Mouse (Mus musculus): ENCODE results near the gene Mill2.

DNA sequence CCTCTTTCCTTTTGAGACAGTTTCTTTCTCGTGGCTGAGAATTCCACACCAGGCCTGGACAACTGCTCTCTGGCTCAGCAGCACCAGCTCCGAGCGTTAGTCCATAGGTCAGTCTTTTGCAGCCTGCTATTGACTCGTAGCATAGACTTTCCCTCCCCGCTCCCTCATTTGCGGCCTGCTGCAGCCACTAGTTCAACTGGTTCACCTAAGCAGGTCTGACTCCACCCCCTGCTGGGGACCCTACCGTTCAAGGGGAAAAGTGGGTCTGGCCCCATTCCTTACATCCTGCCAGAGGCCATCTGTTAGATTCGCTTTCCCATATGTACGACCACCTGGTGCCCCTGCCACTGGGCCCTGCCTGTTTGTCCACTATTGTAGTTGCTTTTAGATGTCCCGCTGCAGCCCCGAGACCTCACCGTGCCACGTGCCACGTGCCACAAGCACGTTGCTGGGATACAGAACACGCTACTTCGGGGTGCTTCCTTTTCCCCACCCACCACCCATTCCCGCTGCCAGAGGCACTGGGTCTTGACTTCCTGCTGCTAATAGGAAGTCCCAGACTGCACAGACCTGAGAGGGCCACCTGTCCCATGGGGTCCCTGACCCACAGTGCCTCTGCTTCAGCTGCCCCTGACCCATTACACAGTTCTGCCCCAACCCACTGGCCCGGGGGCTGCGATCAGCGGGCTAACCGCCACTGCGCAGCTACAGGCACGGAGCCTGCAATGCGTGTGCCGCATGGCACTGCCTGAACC lies 11.8 kb upstream of the Mill2 start:
- TF ChIP-seq GATA1 (IDR thresholded peaks at IDR 0.05; ENCODE audit: borderline replicate concordance, low read length) (no peak), FLI1 (IDR thresholded peaks at IDR 0.05; ENCODE audit: low read length) (no peak)

Data from megakaryocyte, embryonic 14.5 days (primary cell).